Mouse (Mus musculus): ENCODE data around the gene Olfr1324. TPM values are rescaled to one million over a fixed set of nuclear protein-coding genes. Genes with fewer than 3 reads are reported as not detected.
"Not testable (repeated sequence)": the region's sequence is repeated elsewhere in the genome, so short reads cannot be mapped to it uniquely, and the experiment has no call there.

Olfr1324 gene
- polyA plus RNA-seq (2015; fragmentation: Nextera tagmentation; extraction: Ambion mirVana) = not detected in 2 replicates

DNA sequence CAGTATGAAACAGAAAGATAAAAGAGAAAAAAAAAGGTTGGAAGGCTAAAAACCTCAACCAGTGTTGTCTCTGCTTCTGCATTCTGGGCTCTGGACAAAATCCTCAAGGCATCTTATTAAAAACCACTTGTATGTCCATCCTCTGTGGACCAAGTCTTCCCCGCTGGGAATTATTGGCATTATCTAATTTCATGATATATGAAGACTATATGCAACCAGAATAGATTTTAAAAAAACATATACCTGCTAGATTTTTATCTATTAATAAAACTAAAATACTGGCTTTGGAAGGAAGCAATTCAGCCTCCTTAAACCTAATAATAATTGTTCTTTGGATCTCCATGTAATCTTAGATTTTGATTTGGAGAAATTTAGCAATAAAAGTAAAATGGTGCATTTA is at the start of gene Olfr1324:
Gene Olfr1324, minus strand, starts transcription at position 101 of the 400 bp plus-strand sequence.
- Histone ChIP-seq H3K36me3 (ENCODE audit: control insufficient read depth, insufficient read depth) (no peaks in the 10 kb centered on the region), H3K9me3 (replicated peaks; ENCODE audit: control insufficient read depth, low read length) (no peaks in the 10 kb centered on the region), H3K4me3 (ENCODE audit: low read length) (no peak within 1 kb of the TSS), H3K27me3 (ENCODE audit: control insufficient read depth, insufficient read depth, low read length) (no peaks in the 10 kb centered on the region), H3K9ac (ENCODE audit: low read length) (no peak within 1 kb of the TSS), H3K4me1 (ENCODE audit: control insufficient read depth, insufficient read depth, low read length) (no peaks in the 10 kb centered on the region), H3K4me2 (ENCODE audit: low read depth, low read length) (no peak within 1 kb of the TSS), H3K27ac (ENCODE audit: low read length) (no peak within 1 kb of the TSS)
- 81% methylated on average over 1 of the region's 1 CpGs for WGBS
- ATAC-seq (replicated peaks; ENCODE audit: extremely low read depth, insufficient read depth, low FRiP score) = no peak

DNA sequence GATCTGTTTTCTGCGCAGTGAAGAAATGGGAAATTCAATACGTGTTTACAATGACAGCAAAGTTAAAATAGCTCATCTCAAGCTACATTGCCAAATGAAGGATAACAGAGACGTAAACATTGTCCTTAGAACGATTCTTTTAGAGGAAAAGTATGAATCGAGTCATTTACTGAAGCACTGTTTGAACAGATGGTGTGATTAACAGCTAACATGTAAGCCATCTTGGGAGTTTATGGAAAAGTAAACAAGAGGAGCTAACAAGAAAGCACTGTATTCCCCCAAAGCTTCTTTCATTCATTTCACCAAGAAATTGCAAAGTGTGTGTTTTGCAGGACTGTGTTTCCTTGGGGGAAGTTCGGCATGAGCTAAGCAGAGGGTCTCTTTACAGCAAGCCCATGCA is 42.0 kb upstream of the Olfr1324 start:
- H3K9me3 ChIP-seq (replicated peaks; ENCODE audit: control insufficient read depth, low read length); H3K27me3 ChIP-seq (ENCODE audit: control insufficient read depth, insufficient read depth, low read length); H3K4me1 ChIP-seq (ENCODE audit: control insufficient read depth, insufficient read depth, low read length); H3K9ac ChIP-seq (ENCODE audit: low read length); H3K4me3 ChIP-seq (ENCODE audit: low read length); H3K27ac ChIP-seq (ENCODE audit: low read length); ATAC-seq (replicated peaks; ENCODE audit: extremely low read depth, insufficient read depth, low FRiP score); H3K4me2 ChIP-seq (ENCODE audit: low read depth, low read length); H3K36me3 ChIP-seq (ENCODE audit: control insufficient read depth, insufficient read depth): not testable (repeated sequence)
- 72% methylated on average over 6 of the region's 6 CpGs for WGBS

DNA sequence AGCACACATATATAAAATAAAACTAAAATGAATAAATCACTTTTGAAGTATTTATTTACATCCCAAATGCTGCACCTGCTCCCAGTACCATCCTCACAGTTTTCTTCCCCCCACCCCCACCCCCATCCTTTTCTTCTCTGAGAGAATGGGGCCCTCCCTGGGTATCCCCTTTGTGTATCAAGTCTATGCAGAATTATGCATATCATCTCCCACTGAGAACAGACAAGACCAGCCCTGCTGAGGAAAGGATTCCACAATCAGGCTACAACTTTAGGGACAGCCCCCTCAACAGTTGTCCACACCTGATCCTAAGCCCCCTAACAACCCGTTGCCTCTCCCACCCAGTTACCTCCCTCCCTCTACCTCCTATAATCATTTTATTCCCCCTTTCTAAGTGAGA is 27.8 kb upstream of the Olfr1324 start:
- Histone ChIP-seq H3K27me3 (ENCODE audit: control insufficient read depth, insufficient read depth, low read length) (no peaks in the 10 kb centered on the region), H3K27ac (ENCODE audit: low read length) (no peak overlapping the region), H3K9me3 (replicated peaks; ENCODE audit: control insufficient read depth, low read length) (no peaks in the 10 kb centered on the region), H3K4me3 (ENCODE audit: low read length) (no peak overlapping the region), H3K36me3 (ENCODE audit: control insufficient read depth, insufficient read depth) (no peaks in the 10 kb centered on the region), H3K4me2 (ENCODE audit: low read depth, low read length) (no peak overlapping the region), H3K4me1 (ENCODE audit: control insufficient read depth, insufficient read depth, low read length) (no peaks in the 10 kb centered on the region), H3K9ac (ENCODE audit: low read length) (no peak overlapping the region)
- WGBS = 33% methylated on average over 1 of the region's 1 CpGs
- no peak for ATAC-seq (replicated peaks; ENCODE audit: extremely low read depth, insufficient read depth, low FRiP score)

DNA sequence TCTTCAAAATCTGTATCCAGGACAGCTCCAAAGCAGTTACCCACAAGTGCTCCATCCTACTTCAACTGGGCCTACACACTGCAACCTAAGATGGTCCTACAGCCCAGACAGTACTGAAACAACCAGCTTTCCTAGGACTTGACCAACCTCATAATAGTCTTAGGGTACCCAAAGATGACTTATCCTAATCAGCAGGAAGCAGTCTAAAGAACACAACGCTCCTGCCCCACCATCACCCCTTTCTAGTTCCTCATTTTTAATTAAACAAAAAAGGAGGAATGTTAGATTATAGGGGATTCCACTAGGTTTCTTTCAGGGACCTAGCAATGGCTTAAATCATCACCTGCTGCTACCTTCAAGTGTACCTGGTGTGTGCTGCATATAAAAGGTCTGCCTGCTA is 15.1 kb upstream of the Olfr1324 start:
- Histone ChIP-seq H3K9me3 (replicated peaks; ENCODE audit: control insufficient read depth, low read length) (no peaks in the 10 kb centered on the region), H3K27ac (ENCODE audit: low read length) (no peak overlapping the region), H3K9ac (ENCODE audit: low read length) (no peak overlapping the region), H3K36me3 (ENCODE audit: control insufficient read depth, insufficient read depth) (no peaks in the 10 kb centered on the region), H3K27me3 (ENCODE audit: control insufficient read depth, insufficient read depth, low read length) (no peaks in the 10 kb centered on the region), H3K4me3 (ENCODE audit: low read length) (no peak overlapping the region), H3K4me2 (ENCODE audit: low read depth, low read length) (no peak overlapping the region), H3K4me1 (ENCODE audit: control insufficient read depth, insufficient read depth, low read length) (no peaks in the 10 kb centered on the region)
- ATAC-seq (replicated peaks; ENCODE audit: extremely low read depth, insufficient read depth, low FRiP score) = no peak
- WGBS = 67% methylated on average over 1 of the region's 1 CpGs

DNA sequence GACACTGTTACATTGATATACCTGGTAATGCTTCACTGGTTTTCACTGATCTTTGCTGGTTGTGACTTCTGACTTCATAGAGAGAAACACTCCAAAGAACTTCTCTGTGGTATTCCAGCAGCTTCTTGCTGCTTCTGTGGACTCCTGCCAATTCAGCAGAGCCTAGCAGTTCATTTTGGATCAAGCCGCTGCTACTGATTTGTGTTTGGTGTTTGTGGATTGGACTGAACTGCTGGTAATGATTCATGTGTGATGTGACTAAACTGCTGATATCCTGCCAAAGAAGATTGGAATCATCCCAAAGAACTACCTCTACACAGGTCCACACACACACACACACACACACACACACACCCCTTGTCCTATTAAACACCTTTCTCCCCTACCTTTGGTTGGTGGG is 14.4 kb upstream of the Olfr1324 start:
- Histone ChIP-seq H3K9ac (ENCODE audit: low read length) (no peak overlapping the region), H3K4me2 (ENCODE audit: low read depth, low read length) (no peak overlapping the region), H3K4me3 (ENCODE audit: low read length) (no peak overlapping the region), H3K9me3 (replicated peaks; ENCODE audit: control insufficient read depth, low read length) (no peaks in the 10 kb centered on the region), H3K4me1 (ENCODE audit: control insufficient read depth, insufficient read depth, low read length) (no peaks in the 10 kb centered on the region), H3K27me3 (ENCODE audit: control insufficient read depth, insufficient read depth, low read length) (no peaks in the 10 kb centered on the region), H3K27ac (ENCODE audit: low read length) (no peak overlapping the region), H3K36me3 (ENCODE audit: control insufficient read depth, insufficient read depth) (no peaks in the 10 kb centered on the region)
- 84% methylated on average over 1 of the region's 1 CpGs for WGBS
- no peak for ATAC-seq (replicated peaks; ENCODE audit: extremely low read depth, insufficient read depth, low FRiP score)

DNA sequence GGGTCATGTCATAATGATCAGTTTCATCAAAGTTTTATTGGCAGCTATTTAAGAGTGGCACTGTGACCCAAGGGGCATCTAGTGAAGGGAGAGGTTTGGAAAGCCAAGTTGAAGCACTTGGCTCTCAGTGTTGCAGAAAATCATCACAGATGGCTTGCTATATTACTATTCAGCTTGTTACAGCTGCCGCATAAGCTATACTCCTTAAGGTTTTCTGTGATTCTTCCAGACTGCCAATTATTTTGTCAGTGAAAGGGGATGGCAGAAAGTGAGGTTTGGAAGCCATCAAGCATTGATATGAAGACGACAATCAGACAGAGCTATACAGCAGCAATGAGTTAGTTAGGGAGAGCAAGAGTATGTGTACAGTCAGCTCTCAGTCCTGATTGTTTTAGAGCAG is 4.2 kb upstream of the Olfr1324 start:
- H3K36me3 ChIP-seq (ENCODE audit: control insufficient read depth, insufficient read depth) = no peaks in the 10 kb centered on the region
- H3K27me3 ChIP-seq (ENCODE audit: control insufficient read depth, insufficient read depth, low read length) = no peaks in the 10 kb centered on the region
- no peak for ATAC-seq (replicated peaks; ENCODE audit: extremely low read depth, insufficient read depth, low FRiP score)
- 81% methylated on average over 2 of the region's 2 CpGs for WGBS
- no peak overlapping the region for H3K9ac ChIP-seq (ENCODE audit: low read length)
- no peaks in the 10 kb centered on the region for H3K9me3 ChIP-seq (replicated peaks; ENCODE audit: control insufficient read depth, low read length)
- H3K27ac ChIP-seq (ENCODE audit: low read length) = no peak overlapping the region
- H3K4me1 ChIP-seq (ENCODE audit: control insufficient read depth, insufficient read depth, low read length) = no peaks in the 10 kb centered on the region
- H3K4me3 ChIP-seq (ENCODE audit: low read length) = no peak overlapping the region
- H3K4me2 ChIP-seq (ENCODE audit: low read depth, low read length) = no peak overlapping the region

DNA sequence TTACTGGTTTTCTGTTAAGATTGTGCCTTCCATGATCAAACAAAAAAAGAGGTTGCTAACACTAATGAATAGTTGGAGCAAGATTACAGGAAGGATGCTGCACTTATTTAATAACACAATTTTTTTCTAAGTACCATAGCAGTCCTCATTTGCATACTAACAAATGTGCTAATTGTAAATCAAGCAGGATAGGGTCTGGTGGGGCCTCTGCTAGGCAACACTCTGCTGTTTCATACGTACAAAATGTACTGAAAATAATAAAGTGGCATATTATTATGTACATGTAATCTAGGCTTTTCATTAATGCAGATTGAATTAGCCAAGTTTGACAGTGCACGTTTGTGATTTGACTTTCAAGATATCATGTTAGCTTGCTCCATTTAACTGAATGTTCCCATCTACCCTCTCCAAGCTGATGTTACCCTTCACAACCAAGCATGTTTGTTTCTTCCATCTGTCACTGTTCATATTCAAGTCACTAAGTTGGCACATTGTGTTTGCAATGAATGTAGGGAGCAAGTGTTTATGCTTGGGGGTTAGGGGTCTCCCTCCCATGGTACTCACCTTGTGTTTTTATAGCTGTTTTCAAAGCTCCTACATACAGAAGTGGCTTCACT is 478 bp downstream of the Olfr1324 start:
- Histone ChIP-seq H3K4me3 (ENCODE audit: low read length) (no peak overlapping the region), H3K9ac (ENCODE audit: low read length) (no peak overlapping the region), H3K27me3 (ENCODE audit: control insufficient read depth, insufficient read depth, low read length) (no peaks in the 10 kb centered on the region), H3K36me3 (ENCODE audit: control insufficient read depth, insufficient read depth) (no peaks in the 10 kb centered on the region), H3K4me1 (ENCODE audit: control insufficient read depth, insufficient read depth, low read length) (no peaks in the 10 kb centered on the region), H3K27ac (ENCODE audit: low read length) (no peak overlapping the region), H3K9me3 (replicated peaks; ENCODE audit: control insufficient read depth, low read length) (no peaks in the 10 kb centered on the region), H3K4me2 (ENCODE audit: low read depth, low read length) (no peak overlapping the region)
- ATAC-seq (replicated peaks; ENCODE audit: extremely low read depth, insufficient read depth, low FRiP score) = no peak
- WGBS = 55% methylated on average over 2 of the region's 2 CpGs

DNA sequence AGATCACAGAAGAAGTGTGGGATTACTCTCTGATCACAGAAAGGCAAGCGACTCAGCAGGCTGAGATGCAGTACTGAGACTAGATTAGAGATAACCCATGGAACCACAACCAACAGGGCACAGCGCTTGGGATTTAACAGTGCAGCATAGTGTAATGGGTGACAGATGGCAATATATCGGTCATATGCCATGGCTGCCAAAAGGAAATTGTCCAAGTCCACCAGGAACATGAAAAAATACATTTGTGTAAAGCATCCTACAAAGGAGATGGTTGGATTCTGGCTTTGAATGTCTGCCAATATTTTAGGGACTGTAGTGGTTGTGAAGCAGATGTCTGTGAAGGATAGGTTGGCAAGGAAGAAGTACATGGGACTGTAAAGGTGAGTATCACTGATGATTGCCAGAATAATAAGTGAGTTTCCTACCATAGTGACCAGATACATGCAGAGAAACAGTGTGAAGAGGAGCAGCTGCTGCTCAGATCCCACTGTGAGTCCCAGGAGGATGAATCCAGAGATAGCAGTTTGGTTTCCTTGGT is 2.3 kb downstream of the Olfr1324 start:
- no peaks in the 10 kb centered on the region for H3K36me3 ChIP-seq (ENCODE audit: control insufficient read depth, insufficient read depth)
- no peak overlapping the region for H3K9ac ChIP-seq (ENCODE audit: low read length)
- H3K27ac ChIP-seq (ENCODE audit: low read length) = no peak overlapping the region
- H3K27me3 ChIP-seq (ENCODE audit: control insufficient read depth, insufficient read depth, low read length) = no peaks in the 10 kb centered on the region
- no peak for ATAC-seq (replicated peaks; ENCODE audit: extremely low read depth, insufficient read depth, low FRiP score)
- H3K4me2 ChIP-seq (ENCODE audit: low read depth, low read length) = no peak overlapping the region
- H3K4me1 ChIP-seq (ENCODE audit: control insufficient read depth, insufficient read depth, low read length) = no peaks in the 10 kb centered on the region
- H3K4me3 ChIP-seq (ENCODE audit: low read length) = no peak overlapping the region
- WGBS = 77% methylated on average over 3 of the region's 3 CpGs
- no peaks in the 10 kb centered on the region for H3K9me3 ChIP-seq (replicated peaks; ENCODE audit: control insufficient read depth, low read length)

DNA sequence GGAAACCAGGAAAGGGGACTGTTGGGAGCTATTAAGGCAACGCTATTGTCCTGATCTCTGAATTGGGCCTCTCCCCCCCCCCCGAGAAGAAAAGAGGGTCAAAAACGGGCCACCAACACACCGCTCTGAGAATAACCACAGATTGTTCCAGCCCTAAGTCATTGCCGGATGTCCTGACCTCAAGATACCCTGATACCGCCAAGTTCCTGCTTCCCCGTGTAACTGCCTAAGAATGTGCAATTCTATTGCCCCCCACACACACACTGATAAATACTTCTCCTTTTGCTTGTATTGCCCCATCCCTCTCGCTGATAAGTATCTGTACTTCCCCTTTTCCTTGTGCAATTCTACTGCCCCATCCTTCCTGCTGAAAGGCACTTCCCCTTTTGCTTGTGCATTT is 17.9 kb downstream of the Olfr1324 start:
- WGBS = 73% methylated on average over 7 of the region's 8 CpGs
- ATAC-seq (replicated peaks; ENCODE audit: extremely low read depth, insufficient read depth, low FRiP score); H3K4me2 ChIP-seq (ENCODE audit: low read depth, low read length); H3K27ac ChIP-seq (ENCODE audit: low read length); H3K4me3 ChIP-seq (ENCODE audit: low read length); H3K4me1 ChIP-seq (ENCODE audit: control insufficient read depth, insufficient read depth, low read length); H3K9me3 ChIP-seq (replicated peaks; ENCODE audit: control insufficient read depth, low read length); H3K27me3 ChIP-seq (ENCODE audit: control insufficient read depth, insufficient read depth, low read length); H3K9ac ChIP-seq (ENCODE audit: low read length); H3K36me3 ChIP-seq (ENCODE audit: control insufficient read depth, insufficient read depth): not testable (repeated sequence)
